Mouse (Mus musculus) MEL (cell line): ENCODE measurements around the gene Col4a4. TPM values are rescaled to one million over a fixed set of nuclear protein-coding genes. Genes with fewer than 3 reads are reported as not detected.

ENCODE experiments used
- DNase-seq: peaks from one replicate; pipeline ENCODE4 v3.0.0; 2011; ENCODE audit warnings: low read depth, low spot score
- H3K27ac ChIP-seq: 2 replicates; pipeline ENCODE4 v1.5.1; 2012; ENCODE audit warnings: low read depth, mild to moderate bottlenecking, control low read depth, low read length, moderate library complexity; ENCODE audit not compliant: control insufficient read depth
- H3K27me3 ChIP-seq, 2 experiments: fragments of 150-350 bp in 1 of 2; sonication (generic) in 1 of 2; 2 replicates each; pipeline ENCODE4 v1.6.1; 2012; ENCODE audit warnings: low read length in 2 of 2, mild to moderate bottlenecking in 2 of 2, improper control_type of control experiment in 1 of 2, moderate library complexity in 1 of 2; ENCODE audit not compliant: insufficient read depth in 2 of 2, control insufficient read depth in 1 of 2
- H3K36me3 ChIP-seq, 2 experiments: 2 replicates each; pipeline ENCODE4 v1.6.1; 2012 to 2014; ENCODE audit warnings: low read length in 2 of 2, improper control_type of control experiment in 1 of 2, inconsistent platforms in 1 of 2, mild to moderate bottlenecking in 1 of 2; ENCODE audit not compliant: insufficient read depth in 2 of 2, control insufficient read depth in 1 of 2
- H3K4me1 ChIP-seq, 2 experiments: fragments of 150-350 bp in 1 of 2; sonication (generic) in 1 of 2; 2 replicates each; pipeline ENCODE4 v1.6.1; 2012; ENCODE audit warnings: low read length in 2 of 2, improper control_type of control experiment in 1 of 2, mild to moderate bottlenecking in 1 of 2; ENCODE audit not compliant: insufficient read depth in 2 of 2, control insufficient read depth in 1 of 2
- H3K4me3 ChIP-seq, 2 experiments: fragments of 150-350 bp in 1 of 2; sonication (generic) in 1 of 2; 2 replicates each; pipeline ENCODE4 v1.5.1; 2012; ENCODE audit warnings: low read depth in 2 of 2, low read length in 2 of 2, mild to moderate bottlenecking in 2 of 2, moderate library complexity in 2 of 2, control low read depth in 1 of 2, improper control_type of control experiment in 1 of 2; ENCODE audit not compliant: control insufficient read depth in 1 of 2, insufficient read depth in 1 of 2
- H3K79me2 ChIP-seq: 2 replicates; pipeline ENCODE4 v1.6.1; 2012; ENCODE audit warnings: mild to moderate bottlenecking, low read length, moderate library complexity; ENCODE audit not compliant: control insufficient read depth, poor library complexity, insufficient read depth
- H3K9ac ChIP-seq: 2 replicates; pipeline ENCODE4 v1.6.1; 2012; ENCODE audit warnings: low read depth, mild to moderate bottlenecking, control low read depth, low read length, moderate library complexity; ENCODE audit not compliant: control insufficient read depth, poor library complexity, severe bottlenecking
- H3K9me3 ChIP-seq: fragments of 150-350 bp; sonication (generic); replicated peaks from 2 replicates; pipeline ENCODE4 v1.6.1; 2012; ENCODE audit warnings: mild to moderate bottlenecking, low read length, improper control_type of control experiment, moderate library complexity; ENCODE audit not compliant: insufficient read depth
- BHLHE40 ChIP-seq: IDR thresholded peaks from 2 replicates; pipeline ENCODE4 v1.6.1; 2012; ENCODE audit warnings: low read depth, mild to moderate bottlenecking, inconsistent platforms, low read length, improper control_type of control experiment, borderline replicate concordance
- CHD2 ChIP-seq: IDR thresholded peaks from 2 replicates; pipeline ENCODE4 v1.6.1; 2011; ENCODE audit warnings: low read length, improper control_type of control experiment
- CTCF ChIP-seq, 3 experiments: IDR thresholded peaks in 2 of 3; conservative IDR thresholded peaks in 1 of 3; 2 replicates each; pipeline ENCODE4 v1.5.1; 2011 to 2012; ENCODE audit warnings: low read length in 3 of 3, low read depth in 2 of 3, mild to moderate bottlenecking in 2 of 3, improper control_type of control experiment in 1 of 3, inconsistent platforms in 1 of 3, mixed read lengths in 1 of 3, moderate library complexity in 1 of 3; ENCODE audit not compliant: control insufficient read depth in 1 of 3, insufficient read depth in 1 of 3, poor library complexity in 1 of 3, severe bottlenecking in 1 of 3
- E2F4 ChIP-seq: IDR thresholded peaks from 2 replicates; pipeline ENCODE4 v1.6.1; 2011; ENCODE audit warnings: low read depth, low read length, improper control_type of control experiment, borderline replicate concordance
- ELF1 ChIP-seq: IDR thresholded peaks from 2 replicates; pipeline ENCODE4 v1.6.1; 2014; ENCODE audit warnings: low read depth, mild to moderate bottlenecking, inconsistent platforms, low read length, improper control_type of control experiment, moderate library complexity
- ETS1 ChIP-seq: IDR thresholded peaks from 2 replicates; pipeline ENCODE4 v1.6.1; 2012; ENCODE audit warnings: low read depth, mild to moderate bottlenecking, inconsistent platforms, low read length, improper control_type of control experiment, moderate library complexity
- GATA1 ChIP-seq: IDR thresholded peaks from 2 replicates; pipeline ENCODE4 v1.6.1; 2011; ENCODE audit warnings: low read depth, low read length, improper control_type of control experiment
- HCFC1 ChIP-seq: IDR thresholded peaks from 2 replicates; pipeline ENCODE4 v1.6.1; 2012; ENCODE audit warnings: low read depth, mild to moderate bottlenecking, inconsistent platforms, low read length, improper control_type of control experiment, moderate library complexity
- JUND ChIP-seq: IDR thresholded peaks from 2 replicates; pipeline ENCODE4 v1.6.1; 2011; ENCODE audit warnings: low read depth, mild to moderate bottlenecking, improper control_type of control experiment, low read length
- KAT2A ChIP-seq: conservative IDR thresholded peaks from 2 replicates; pipeline ENCODE4 v1.6.1; 2012; ENCODE audit warnings: low read depth, low read length, improper control_type of control experiment, inconsistent platforms
- MAFK ChIP-seq: IDR thresholded peaks from 2 replicates; pipeline ENCODE4 v1.6.1; 2011; ENCODE audit warnings: low read depth, mild to moderate bottlenecking, low read length, improper control_type of control experiment, borderline replicate concordance
- MAX ChIP-seq: IDR thresholded peaks from 2 replicates; pipeline ENCODE4 v1.6.1; 2011; ENCODE audit warnings: low read length, improper control_type of control experiment
- MXI1 ChIP-seq: IDR thresholded peaks from 2 replicates; pipeline ENCODE4 v1.6.1; 2011; ENCODE audit warnings: mild to moderate bottlenecking, low read depth, low read length, improper control_type of control experiment
- NELFE ChIP-seq: IDR thresholded peaks from 2 replicates; pipeline ENCODE4 v1.6.1; 2011; ENCODE audit warnings: low read depth, low read length, improper control_type of control experiment
- NRF1 ChIP-seq: IDR thresholded peaks from 2 replicates; pipeline ENCODE4 v1.6.1; 2014; ENCODE audit warnings: low read depth, mild to moderate bottlenecking, inconsistent platforms, low read length, improper control_type of control experiment, moderate library complexity; ENCODE audit not compliant: poor library complexity, insufficient read depth, severe bottlenecking
- POLR2A ChIP-seq, 2 experiments: IDR thresholded peaks; 2 replicates each; pipeline ENCODE4 v1.6.1; 2011 to 2012; ENCODE audit warnings: low read length in 2 of 2, mild to moderate bottlenecking in 2 of 2, control low read depth in 1 of 2, improper control_type of control experiment in 1 of 2, low read depth in 1 of 2, moderate library complexity in 1 of 2; ENCODE audit not compliant: control insufficient read depth in 1 of 2, insufficient read depth in 1 of 2, poor library complexity in 1 of 2
- POLR2AphosphoS5 ChIP-seq: IDR thresholded peaks from 2 replicates; pipeline ENCODE4 v1.6.1; 2012; ENCODE audit warnings: low read depth, borderline replicate concordance, mild to moderate bottlenecking, inconsistent platforms, low read length, moderate library complexity, mixed read lengths
- RAD21 ChIP-seq: IDR thresholded peaks from 2 replicates; pipeline ENCODE4 v1.6.1; 2011; ENCODE audit warnings: mild to moderate bottlenecking, low read depth, low read length, improper control_type of control experiment
- RCOR1 ChIP-seq: IDR thresholded peaks from 2 replicates; pipeline ENCODE4 v1.6.1; 2012; ENCODE audit warnings: low read depth, mild to moderate bottlenecking, inconsistent platforms, low read length, improper control_type of control experiment
- TBP ChIP-seq: IDR thresholded peaks from 2 replicates; pipeline ENCODE4 v1.8.0; 2011; ENCODE audit warnings: low read depth, low read length, improper control_type of control experiment
- UBTF ChIP-seq: IDR thresholded peaks from 2 replicates; pipeline ENCODE4 v1.6.1; 2012; ENCODE audit warnings: low read depth, mild to moderate bottlenecking, inconsistent platforms, low read length, improper control_type of control experiment, moderate library complexity, borderline replicate concordance; ENCODE audit not compliant: insufficient read depth
- USF1 ChIP-seq: IDR thresholded peaks from 2 replicates; pipeline ENCODE4 v1.6.1; 2014; ENCODE audit warnings: low read depth, mild to moderate bottlenecking, inconsistent platforms, low read length, improper control_type of control experiment, moderate library complexity
- ZC3H11A ChIP-seq: IDR thresholded peaks from 2 replicates; pipeline ENCODE4 v1.6.1; 2012; ENCODE audit warnings: low read depth, mild to moderate bottlenecking, inconsistent platforms, low read length, improper control_type of control experiment
- ZKSCAN1 ChIP-seq: IDR thresholded peaks from 2 replicates; pipeline ENCODE4 v1.6.1; 2012; ENCODE audit warnings: low read depth, mild to moderate bottlenecking, inconsistent platforms, low read length, improper control_type of control experiment, moderate library complexity
- ZNF384 ChIP-seq: IDR thresholded peaks from 2 replicates; pipeline ENCODE4 v1.6.1; 2012; ENCODE audit warnings: low read depth, mild to moderate bottlenecking, inconsistent platforms, low read length, improper control_type of control experiment
- polyA plus RNA-seq, 2 experiments: library from polyadenylated mRNA; stranded (reverse) in 1 of 2; unstranded in 1 of 2; fragments of >175 nt in 1 of 2; fragments of >200 nt in 1 of 2; gene quantifications; 2 replicates each; pipeline versions ENCODE4 v1.2.1 to v1.2.4; 2012; ENCODE audit warnings: low replicate concordance in 2 of 2, low read depth in 1 of 2; ENCODE audit not compliant: insufficient read length in 2 of 2, insufficient read depth in 1 of 2, missing spikeins in 1 of 2
- total RNA-seq: library from RNA; depleted of rRNA; stranded (reverse); fragments of 300-350 nt; gene quantifications from 2 replicates; pipeline ENCODE4 v1.2.3, GENCODE M21; 2012

The Col4a4 gene
- total and polyA plus RNA-seq, 3 experiments: 0.03 TPM; not detected in 2

DNA sequence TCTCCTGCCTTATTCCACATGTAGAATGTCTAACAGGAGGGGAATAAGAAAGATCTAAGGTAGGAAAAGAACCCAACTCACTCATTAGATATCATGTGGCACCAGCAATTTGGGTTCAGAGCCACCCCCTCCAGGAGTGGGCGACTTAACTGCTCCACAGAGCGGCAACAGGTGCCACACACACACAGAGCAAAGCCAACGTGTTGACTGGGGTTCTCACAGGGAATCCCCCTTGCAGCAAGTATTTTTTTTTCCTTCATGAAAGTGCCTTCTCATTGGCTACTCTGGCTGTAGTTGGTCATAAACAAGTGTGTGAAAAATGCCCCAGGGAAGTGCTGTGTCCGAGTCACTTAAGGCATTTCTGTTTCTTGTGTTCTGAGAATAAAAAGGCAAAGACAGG lies 143.1 kb downstream of the Col4a4 start:
- H3K27ac ChIP-seq: no peak overlapping the region

DNA sequence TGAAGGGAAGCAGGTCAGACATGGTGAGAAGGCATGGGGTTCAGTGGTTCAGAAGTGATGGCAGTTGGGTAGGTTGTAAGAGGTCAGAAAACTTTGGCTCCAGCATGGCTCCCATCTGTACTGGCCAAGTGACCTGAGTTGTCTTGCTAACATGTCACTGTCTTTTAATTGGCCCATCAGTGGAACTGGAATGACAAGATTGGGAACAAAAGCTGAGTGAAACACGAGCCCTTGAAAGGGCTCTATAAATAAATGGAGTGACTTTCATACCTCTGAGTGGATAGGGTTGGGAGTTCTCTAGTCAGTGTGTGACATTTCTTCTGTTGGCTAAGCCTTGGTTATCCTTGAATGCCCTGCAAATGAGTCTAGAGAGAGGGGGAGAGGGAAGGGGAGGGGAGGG lies 146.5 kb downstream of the Col4a4 start:
- Histone ChIP-seq H3K9ac (no peak overlapping the region), H3K36me3 (no peaks in the 10 kb centered on the region; a peak in 1 of 4 replicates), H3K9me3 (no peaks in the 10 kb centered on the region), H3K79me2 (no peaks in the 10 kb centered on the region), H3K27me3 (no peaks in the 10 kb centered on the region), H3K27ac (no peak overlapping the region), H3K4me1 (no peaks in the 10 kb centered on the region), H3K4me3 (no peak overlapping the region)
- DNase-seq: no peak
- TF ChIP-seq MXI1: no peak
- no peak for TF ChIP-seq BHLHE40
- no peak for TF ChIP-seq ETS1
- TF ChIP-seq RAD21: no peak
- no peak for TF ChIP-seq USF1
- no peak for TF ChIP-seq ZNF384
- TF ChIP-seq NELFE: no peak
- no peak for TF ChIP-seq NRF1
- TF ChIP-seq KAT2A: no peak
- TF ChIP-seq ZC3H11A: no peak
- TF ChIP-seq POLR2AphosphoS5: no peak
- TF ChIP-seq POLR2A (IDR thresholded peaks at IDR 0.05; ENCODE audit: control insufficient read depth in 1 of 2, insufficient read depth in 1 of 2, low read depth in 1 of 2, low read length in 2 of 2, poor library complexity in 1 of 2): no peak
- TF ChIP-seq ELF1: no peak
- TF ChIP-seq E2F4: no peak
- TF ChIP-seq CTCF (IDR thresholded peaks at IDR 0.05 in 2 of 3, conservative IDR thresholded peaks at IDR 0.05 in 1 of 3; ENCODE audit: control insufficient read depth in 1 of 3, insufficient read depth in 1 of 3, low read depth in 2 of 3, low read length in 3 of 3, poor library complexity in 1 of 3, severe bottlenecking in 1 of 3): no peak
- no peak for TF ChIP-seq MAX
- TF ChIP-seq, all 39 proteins: peak for 0

More for the DNA sequence above, 143.1 kb downstream of the Col4a4 start:
- Histone ChIP-seq H3K9me3 (no peaks in the 10 kb centered on the region), H3K4me3 (no peak overlapping the region), H3K79me2 (no peaks in the 10 kb centered on the region), H3K36me3 (no peaks in the 10 kb centered on the region; a peak in 1 of 4 replicates), H3K27me3 (no peaks in the 10 kb centered on the region), H3K9ac (no peak overlapping the region), H3K4me1 (no peaks in the 10 kb centered on the region)
- no peak for TF ChIP-seq UBTF
- no peak for TF ChIP-seq TBP
- TF ChIP-seq ZC3H11A: no peak
- TF ChIP-seq E2F4: no peak
- TF ChIP-seq MAX: no peak
- no peak for TF ChIP-seq ELF1
- no peak for TF ChIP-seq NELFE
- no peak for TF ChIP-seq CTCF (IDR thresholded peaks at IDR 0.05 in 2 of 3, conservative IDR thresholded peaks at IDR 0.05 in 1 of 3; ENCODE audit: control insufficient read depth in 1 of 3, insufficient read depth in 1 of 3, low read depth in 2 of 3, low read length in 3 of 3, poor library complexity in 1 of 3, severe bottlenecking in 1 of 3)
- TF ChIP-seq JUND: no peak
- TF ChIP-seq CHD2: no peak
- no peak for TF ChIP-seq USF1
- no peak for TF ChIP-seq GATA1
- TF ChIP-seq POLR2AphosphoS5: no peak
- no peak for TF ChIP-seq POLR2A (IDR thresholded peaks at IDR 0.05; ENCODE audit: control insufficient read depth in 1 of 2, insufficient read depth in 1 of 2, low read depth in 1 of 2, low read length in 2 of 2, poor library complexity in 1 of 2)
- no peak for TF ChIP-seq MAFK
- no peak for TF ChIP-seq HCFC1
- no peak for TF ChIP-seq ZKSCAN1
- TF ChIP-seq RCOR1: no peak
- TF ChIP-seq, all 39 proteins: peak for 0
- DNase-seq: no peak
